Mouse (Mus musculus) kidney, postnatal 10 days (tissue): ENCODE measurements at regions not wholly inside any gene's neighbourhood (a gene's known extent, or its start where the extent isn't known, plus 50 kb on each side); places are given as distances from the start of the nearest gene placed in this dataset.
"Not testable (repeated sequence)": the region's sequence is repeated elsewhere in the genome, so short reads cannot be mapped to it uniquely, and the experiment has no call there.

Source experiments
- DNase-seq: peaks from one replicate; pipeline ENCODE4 v3.0.0; 2021; ENCODE audit warnings: mixed read lengths

- DNase-seq = peak; percentile 24
These were observed 251.0 kb downstream of the Pros1 start for GRCm38 (mm10) chr16:63104938-63105714.

DNA sequence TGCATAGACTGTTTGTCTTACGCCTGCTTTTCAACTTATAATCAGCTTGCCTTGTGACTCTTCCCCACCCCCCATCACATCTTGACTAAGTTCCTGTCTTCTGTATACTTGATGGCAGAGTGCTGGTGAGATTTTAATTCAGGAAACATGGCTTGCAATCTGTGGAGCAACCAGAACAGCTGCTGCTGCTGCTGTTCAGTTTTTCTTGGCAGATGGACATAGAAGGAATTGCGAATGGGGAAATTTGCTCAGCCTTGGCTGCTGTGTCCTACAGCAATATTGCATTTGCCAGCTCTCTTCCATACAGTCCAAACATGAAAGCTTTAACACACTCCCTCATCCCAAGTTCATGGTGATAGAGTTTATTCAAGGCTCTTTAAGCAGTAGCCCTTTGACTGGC, 262.3 kb downstream of the Pros1 start:
- peak; percentile 18 for DNase-seq

GRCm38 (mm10) chr16:63118721-63119120, 264.6 kb downstream of the Pros1 start:
- DNase-seq = no peak

DNA sequence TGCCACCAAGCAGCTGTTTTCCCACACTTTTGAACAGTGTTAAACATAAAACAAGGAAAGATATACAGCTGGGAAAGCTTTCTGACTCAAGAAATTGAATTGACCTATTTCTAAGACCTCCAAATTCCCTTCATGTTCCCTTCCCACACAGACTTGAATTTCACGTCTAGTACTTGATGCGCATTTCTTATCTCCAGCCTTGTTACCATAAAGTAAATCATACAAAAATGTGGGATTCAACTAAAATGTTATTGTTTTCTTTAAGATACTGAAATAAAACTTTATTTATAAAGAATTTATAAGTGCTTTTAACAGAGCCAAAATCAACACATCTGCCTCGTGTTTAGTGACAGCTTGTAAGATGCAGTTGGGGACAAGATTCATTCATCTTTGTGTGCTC, 289.7 kb downstream of the Pros1 start:
- no peak for DNase-seq

DNA sequence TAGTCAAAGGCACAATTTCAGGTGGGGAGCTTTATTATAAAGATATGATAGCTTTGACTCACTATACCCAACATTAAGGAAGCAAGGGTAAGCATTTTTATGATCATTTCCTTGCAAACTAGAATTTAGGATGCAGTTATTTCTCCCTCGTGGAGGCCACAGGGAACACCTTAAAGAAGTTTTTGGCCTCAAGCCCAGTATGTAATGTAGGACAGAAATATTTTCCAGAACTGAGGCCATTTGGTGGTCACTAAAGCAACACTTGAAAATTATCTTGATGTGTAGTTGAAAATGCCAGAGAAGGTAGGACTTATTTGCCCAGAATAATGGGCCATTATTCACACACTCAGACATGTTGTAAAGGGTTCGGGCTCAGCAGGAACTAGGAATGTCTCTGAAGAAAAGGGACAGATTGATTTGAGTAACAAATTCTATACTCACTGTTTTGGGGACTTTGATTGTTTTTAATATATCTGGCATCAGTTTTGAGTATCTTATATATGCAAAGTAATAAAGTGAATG, 301.3 kb downstream of the Pros1 start:
- no peak for DNase-seq

DNA sequence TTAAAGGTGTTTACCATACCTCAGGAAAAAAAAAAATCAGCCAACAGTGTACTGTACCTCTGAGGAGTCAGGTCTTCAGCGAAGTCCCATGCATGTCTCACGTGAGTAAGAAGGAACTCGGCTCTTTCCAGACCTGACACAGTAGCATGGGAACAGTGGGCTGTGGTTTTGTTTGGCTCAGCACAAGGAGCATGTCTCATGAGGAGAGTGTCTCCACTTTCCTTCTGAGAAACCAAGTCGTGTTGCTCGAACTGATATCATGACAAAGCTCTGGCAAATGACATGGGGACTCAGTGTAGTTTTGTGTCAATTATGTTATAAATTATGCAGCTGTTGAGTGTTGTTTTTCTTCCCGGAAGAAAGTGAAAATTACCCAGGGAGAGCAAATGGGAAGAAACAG, 316.0 kb downstream of the Pros1 start:
- DNase-seq = no peak

GRCm38 (mm10) chr16:63179228-63179627, 325.1 kb downstream of the Pros1 start:
- peak; percentile 20 for DNase-seq

DNA sequence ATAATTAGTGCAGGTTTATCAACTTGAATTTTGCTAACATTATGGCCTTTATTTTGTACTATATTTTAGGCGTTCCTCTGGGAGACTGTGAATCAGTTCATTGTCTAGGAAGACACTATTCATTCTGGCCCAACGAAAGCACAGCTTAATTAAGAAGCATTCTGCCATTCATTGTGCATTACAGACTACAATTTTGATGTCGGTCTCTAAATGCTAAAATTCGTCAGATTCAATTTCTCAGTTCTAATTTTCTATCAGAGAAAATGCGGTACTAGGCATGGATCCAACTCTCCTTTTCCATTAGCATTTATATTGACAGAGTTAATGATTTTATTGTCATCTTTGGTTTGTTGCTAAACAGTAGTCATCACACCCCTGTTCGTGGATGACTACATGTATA, 337.1 kb downstream of the Pros1 start:
- no peak for DNase-seq

GRCm38 (mm10) chr16:63191623-63192022, 337.5 kb downstream of the Pros1 start:
- no peak for DNase-seq

DNA sequence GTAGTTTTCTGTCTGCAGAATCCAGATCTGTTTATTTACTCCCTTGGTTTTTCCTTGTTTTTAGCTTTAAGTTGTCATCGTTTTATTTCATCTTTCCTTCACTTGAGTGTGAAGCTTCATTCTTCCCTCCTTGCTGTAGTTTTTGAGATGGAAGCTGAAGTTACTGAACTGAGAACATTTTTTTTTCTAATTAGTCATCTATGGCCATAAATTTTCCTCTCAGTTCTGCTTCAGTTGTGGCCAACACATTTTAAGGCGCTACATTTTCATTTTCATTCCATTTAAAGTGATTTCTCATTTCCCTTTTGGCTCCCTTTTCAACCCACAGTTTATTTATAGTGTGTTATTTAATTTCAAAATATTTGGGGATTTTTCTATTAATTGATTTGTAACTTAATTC, 340.5 kb downstream of the Pros1 start:
- no peak for DNase-seq

DNA sequence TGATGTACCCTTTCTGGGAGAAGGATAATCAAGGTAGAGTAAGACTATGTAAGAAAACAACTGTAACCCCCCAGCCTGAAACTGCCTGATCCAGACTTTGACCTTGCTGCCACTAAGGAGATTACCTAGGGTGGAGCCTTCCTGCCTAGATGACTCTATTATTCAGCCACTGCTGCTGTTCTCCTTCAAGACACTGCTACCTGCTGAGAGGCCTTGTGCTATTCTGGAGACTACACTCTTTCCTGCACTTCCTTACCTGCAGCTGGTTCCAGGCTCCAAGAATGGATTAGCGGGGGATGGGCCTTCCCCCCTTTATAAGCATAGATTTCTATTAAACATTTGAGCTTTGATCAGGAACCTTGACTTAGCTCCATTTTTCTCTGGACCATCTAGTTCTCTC, 359.4 kb downstream of the Pros1 start:
- not testable (repeated sequence) for DNase-seq

DNA sequence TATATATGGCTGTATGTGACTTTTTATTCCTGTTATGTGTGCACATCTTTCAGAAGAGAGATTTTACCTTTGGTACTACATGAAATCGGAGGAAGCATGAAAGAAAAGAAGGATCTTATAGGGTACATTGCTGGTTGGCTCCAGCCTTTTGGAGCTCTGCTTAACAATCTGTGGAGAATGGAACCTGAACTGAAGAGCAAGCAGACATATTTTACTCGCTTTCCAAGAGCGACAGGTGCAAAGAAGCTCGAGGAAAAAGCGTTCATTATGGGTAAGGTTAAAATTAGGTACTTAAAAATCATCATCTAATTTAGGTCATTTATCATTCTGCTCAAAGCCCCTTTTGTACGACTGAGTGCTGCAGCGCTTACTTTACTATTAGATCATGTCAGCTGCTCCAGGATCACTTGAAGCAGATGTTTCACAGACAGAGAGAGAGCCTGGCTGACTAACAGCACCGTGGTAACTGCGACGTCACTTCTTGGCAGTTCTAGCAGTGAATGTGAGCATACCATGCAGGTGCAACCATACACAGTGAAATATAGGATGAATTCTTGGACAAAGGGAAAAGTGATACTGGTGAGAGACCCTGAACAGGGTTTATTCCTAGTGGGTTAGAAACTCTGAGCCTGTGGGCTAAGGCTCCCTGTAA, 366.2 kb downstream of the Pros1 start:
- DNase-seq = no peak

DNA sequence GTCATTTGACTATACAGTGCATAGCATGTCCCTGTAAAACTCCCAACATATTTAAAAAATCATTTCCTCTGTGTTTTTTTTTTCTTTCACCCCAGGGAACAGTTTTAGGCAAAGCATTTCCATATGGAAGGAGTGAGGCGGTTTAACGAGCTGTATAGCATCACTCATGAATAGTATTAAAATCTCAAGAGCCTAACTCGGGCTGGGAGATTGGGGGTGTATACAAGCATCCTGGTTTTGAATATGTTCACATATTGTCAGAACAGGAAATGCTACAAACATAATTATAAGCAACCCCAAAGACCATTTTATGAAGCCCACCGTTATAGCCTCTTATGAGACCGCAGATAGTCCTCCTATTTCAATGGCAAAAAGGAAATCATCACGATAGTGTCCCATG, 370.5 kb downstream of the Pros1 start:
- DNase-seq = no peak

GRCm38 (mm10) chr16:63225097-63225496, 371.0 kb downstream of the Pros1 start:
- DNase-seq = no peak

GRCm38 (mm10) chr16:63229135-63229534, 375.0 kb downstream of the Pros1 start:
- DNase-seq = no peak

DNA sequence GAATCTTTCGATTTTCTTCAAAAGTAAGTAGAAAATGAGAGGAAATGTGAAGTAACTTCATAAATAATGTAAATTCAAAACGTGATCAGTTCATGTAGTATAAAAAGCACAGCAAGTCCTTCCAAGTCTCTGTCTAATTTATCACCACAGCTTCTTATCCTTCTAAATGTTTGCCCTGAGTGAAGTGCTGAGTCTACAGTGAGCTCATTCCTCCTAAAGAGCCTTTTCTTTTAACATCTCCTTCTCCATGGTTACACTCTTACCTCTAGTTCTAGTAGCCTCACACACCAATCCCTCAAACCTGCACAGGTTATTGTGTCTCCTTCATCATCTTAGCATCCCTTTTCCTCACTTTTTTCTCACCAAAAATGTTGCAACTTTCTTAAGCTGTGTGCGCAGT, 375.5 kb downstream of the Pros1 start:
- DNase-seq = no peak

GRCm38 (mm10) chr16:63270173-63270572, 416.1 kb downstream of the Pros1 start:
- DNase-seq = peak; percentile 5

DNA sequence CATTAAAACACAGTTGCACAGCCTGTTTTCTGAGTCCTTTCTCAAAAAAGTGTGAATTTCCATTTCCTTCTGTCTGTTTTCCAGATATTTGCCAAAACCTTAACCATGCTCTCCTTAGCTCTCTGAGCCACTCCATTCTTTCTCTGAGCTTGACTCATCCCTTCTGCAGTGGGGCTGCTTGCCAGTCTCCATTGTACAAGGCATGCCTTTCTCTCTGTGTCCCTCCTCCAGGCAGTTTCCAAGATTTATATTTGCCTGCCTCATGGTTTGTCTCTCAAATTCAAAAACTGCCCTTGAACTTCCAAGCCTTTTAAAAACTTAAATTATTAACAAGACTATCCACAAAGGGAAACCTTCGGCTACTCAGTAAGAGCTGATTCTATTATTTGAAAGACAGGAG, 423.4 kb downstream of the Pros1 start:
- no peak for DNase-seq

- no peak for DNase-seq
These were observed 424.2 kb downstream of the Pros1 start for GRCm38 (mm10) chr16:63278259-63278697.

DNA sequence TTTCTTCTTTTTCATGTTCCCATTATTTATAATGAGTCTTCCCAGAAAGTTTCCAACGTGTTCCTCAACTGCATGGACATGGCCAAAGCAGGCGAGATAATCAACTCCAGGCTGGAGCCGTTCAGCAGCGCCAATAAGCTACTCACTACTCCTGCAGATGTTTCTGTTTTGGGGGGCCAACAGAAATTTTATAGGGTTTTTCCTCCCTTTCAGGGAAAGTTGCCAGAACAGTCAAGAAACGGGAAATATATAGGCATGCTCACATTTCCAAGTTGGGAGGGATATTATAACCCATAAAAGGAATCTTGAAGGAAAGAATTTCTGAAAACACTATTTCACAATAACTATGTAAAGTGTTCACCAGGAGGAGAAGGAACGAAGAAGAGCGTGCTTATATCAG, 433.5 kb downstream of the Pros1 start:
- DNase-seq = no peak

DNA sequence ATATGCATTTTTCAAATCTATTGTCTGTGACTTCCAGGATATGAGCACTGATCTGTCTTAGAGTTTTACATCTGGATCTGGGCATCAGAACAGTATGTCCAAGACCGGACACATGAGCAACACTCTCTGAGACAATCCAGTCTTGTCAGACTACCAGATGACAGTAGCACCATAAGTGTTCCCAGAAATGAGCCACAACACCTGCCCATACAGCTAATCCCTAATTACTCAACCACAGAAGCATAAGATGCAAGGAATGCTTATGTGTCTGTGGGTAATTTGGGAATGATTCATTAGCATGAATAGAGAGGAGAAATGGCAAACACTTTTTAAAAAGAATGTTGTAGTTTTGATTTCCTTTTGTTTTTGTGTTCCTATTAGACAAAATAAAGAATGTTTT, 457.6 kb downstream of the Pros1 start:
- DNase-seq = no peak

GRCm38 (mm10) chr16:63313544-63313943, 459.4 kb downstream of the Pros1 start:
- no peak for DNase-seq

GRCm38 (mm10) chr16:63319602-63320001, 465.5 kb downstream of the Pros1 start:
- DNase-seq = no peak

GRCm38 (mm10) chr16:63351511-63352125, 497.5 kb downstream of the Pros1 start:
- no peak for DNase-seq
